Mouse (Mus musculus): ENCODE data around the gene Fcgr4. TPM values are rescaled to one million over a fixed set of nuclear protein-coding genes. Genes with fewer than 3 reads are reported as not detected.

The Fcgr4 gene
- polyA plus RNA-seq, 1 experiment from 2014 or later = 0.62 TPM

GRCm38 (mm10) chr1:170997756-170998655 is 20.7 kb upstream of the Fcgr4 start:
- Histone ChIP-seq H3K4me2 (replicated peaks; ENCODE audit: low read depth, low read length) (no peak overlapping the region), H3K4me3 (ENCODE audit: low read depth, low read length) (no peak overlapping the region)

DNA sequence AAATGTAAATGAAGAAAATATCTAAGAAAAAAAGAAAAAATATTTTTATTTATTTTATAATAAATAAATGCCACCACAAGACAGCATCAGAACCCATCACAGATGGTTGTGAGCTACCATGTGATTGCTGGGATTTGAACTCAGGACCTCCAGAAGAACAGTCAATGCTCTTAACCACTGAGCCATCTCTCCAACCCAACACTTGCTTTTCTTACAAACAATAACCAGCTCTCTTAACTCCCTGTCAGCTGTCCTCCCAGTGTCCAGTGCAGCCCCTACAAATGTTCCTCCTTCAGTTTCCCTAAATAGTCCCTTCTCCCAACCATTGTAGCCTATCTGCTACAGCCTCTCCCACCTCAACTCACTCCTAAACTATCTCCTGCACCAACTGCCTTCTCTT is 18.9 kb upstream of the Fcgr4 start:
- H3K4me3 ChIP-seq (ENCODE audit: low read depth, low read length) = no peak overlapping the region
- ATAC-seq (ENCODE audit: low FRiP score) = no peak
- no peaks in the 10 kb centered on the region for H3K4me1 ChIP-seq (replicated peaks; ENCODE audit: control insufficient read depth, insufficient read depth, low read length)
- no peak overlapping the region for H3K4me2 ChIP-seq (replicated peaks; ENCODE audit: low read depth, low read length)
- DNase-seq (ENCODE audit: low spot score) = no peak
- no peaks in the 10 kb centered on the region for H3K9me3 ChIP-seq (ENCODE audit: control insufficient read depth, low read length)
- no peak overlapping the region for H3K9ac ChIP-seq (ENCODE audit: low read depth, low read length)
- H3K36me3 ChIP-seq (ENCODE audit: control insufficient read depth, insufficient read depth, low read length) = no peaks in the 10 kb centered on the region
- no peaks in the 10 kb centered on the region for H3K27me3 ChIP-seq (ENCODE audit: control insufficient read depth, insufficient read depth, low read length)
- no peak overlapping the region for H3K27ac ChIP-seq (ENCODE audit: low read depth, low read length)

More at GRCm38 (mm10) chr1:170997756-170998655, 20.7 kb upstream of the Fcgr4 start:
- Histone ChIP-seq H3K27ac (ENCODE audit: low read depth, low read length) (no peak overlapping the region), H3K9ac (ENCODE audit: low read depth, low read length) (no peak overlapping the region), H3K27me3 (ENCODE audit: control insufficient read depth, insufficient read depth, low read length) (no peaks in the 10 kb centered on the region), H3K4me1 (replicated peaks; ENCODE audit: control insufficient read depth, insufficient read depth, low read length) (no peaks in the 10 kb centered on the region), H3K9me3 (ENCODE audit: control insufficient read depth, low read length) (no peaks in the 10 kb centered on the region), H3K36me3 (ENCODE audit: control insufficient read depth, insufficient read depth, low read length) (no peaks in the 10 kb centered on the region)
- WGBS = 57% methylated on average over 21 of the region's 21 CpGs
- ATAC-seq (ENCODE audit: low FRiP score) (no peak), DNase-seq (ENCODE audit: low spot score) (no peak)

GRCm38 (mm10) chr1:171005081-171005480 is 13.6 kb upstream of the Fcgr4 start:
- H3K4me3 ChIP-seq (ENCODE audit: low read depth, low read length) = no peak overlapping the region
- ATAC-seq (ENCODE audit: low FRiP score) (no peak), DNase-seq (ENCODE audit: low spot score) (no peak)
- no peak overlapping the region for H3K27ac ChIP-seq (ENCODE audit: low read depth, low read length)
- H3K4me2 ChIP-seq (replicated peaks; ENCODE audit: low read depth, low read length) = no peak overlapping the region
- no peaks in the 10 kb centered on the region for H3K4me1 ChIP-seq (replicated peaks; ENCODE audit: control insufficient read depth, insufficient read depth, low read length)
- H3K36me3 ChIP-seq (ENCODE audit: control insufficient read depth, insufficient read depth, low read length) = no peaks in the 10 kb centered on the region
- WGBS = 68% methylated on average over 6 of the region's 6 CpGs
- H3K9me3 ChIP-seq (ENCODE audit: control insufficient read depth, low read length) = no peaks in the 10 kb centered on the region
- H3K9ac ChIP-seq (ENCODE audit: low read depth, low read length) = no peak overlapping the region
- no peaks in the 10 kb centered on the region for H3K27me3 ChIP-seq (ENCODE audit: control insufficient read depth, insufficient read depth, low read length)

- ATAC-seq (ENCODE audit: low FRiP score) (no peak), DNase-seq (ENCODE audit: low spot score) (no peak)
Observed at GRCm38 (mm10) chr1:171005586-171005985, 13.1 kb upstream of the Fcgr4 start.

GRCm38 (mm10) chr1:171006335-171006734 is 12.4 kb upstream of the Fcgr4 start:
- DNase-seq (ENCODE audit: low spot score) = no peak

More at GRCm38 (mm10) chr1:171005586-171005985, 13.1 kb upstream of the Fcgr4 start:
- H3K4me2 ChIP-seq (replicated peaks; ENCODE audit: low read depth, low read length) = no peak overlapping the region
- H3K27me3 ChIP-seq (ENCODE audit: control insufficient read depth, insufficient read depth, low read length) = no peaks in the 10 kb centered on the region
- no peak overlapping the region for H3K9ac ChIP-seq (ENCODE audit: low read depth, low read length)
- no peaks in the 10 kb centered on the region for H3K9me3 ChIP-seq (ENCODE audit: control insufficient read depth, low read length)
- no peak overlapping the region for H3K27ac ChIP-seq (ENCODE audit: low read depth, low read length)
- no peak overlapping the region for H3K4me3 ChIP-seq (ENCODE audit: low read depth, low read length)
- H3K36me3 ChIP-seq (ENCODE audit: control insufficient read depth, insufficient read depth, low read length) = no peaks in the 10 kb centered on the region
- H3K4me1 ChIP-seq (replicated peaks; ENCODE audit: control insufficient read depth, insufficient read depth, low read length) = no peaks in the 10 kb centered on the region

DNA sequence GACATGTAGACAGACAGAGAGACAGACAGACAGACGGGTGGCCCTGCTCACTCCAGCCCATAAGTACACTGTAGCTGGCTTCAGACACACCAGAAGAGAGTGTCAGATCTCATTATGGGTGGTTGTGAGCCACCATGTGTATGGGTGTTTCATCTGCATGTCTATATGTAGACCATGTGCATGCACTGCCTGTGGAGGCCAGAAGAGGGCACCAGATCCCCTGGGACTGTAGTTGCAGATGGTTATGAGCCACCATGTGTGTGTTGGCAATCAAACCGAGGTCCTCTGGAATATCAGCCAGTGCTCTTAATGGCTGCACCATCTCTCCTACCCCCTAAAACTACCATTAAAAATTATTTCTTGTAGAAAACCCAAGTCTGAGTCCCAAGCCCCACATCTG is 11.8 kb upstream of the Fcgr4 start:
- Histone ChIP-seq H3K27ac (ENCODE audit: low read depth, low read length) (no peak overlapping the region), H3K4me2 (replicated peaks; ENCODE audit: low read depth, low read length) (no peak overlapping the region), H3K27me3 (ENCODE audit: control insufficient read depth, insufficient read depth, low read length) (no peaks in the 10 kb centered on the region), H3K4me3 (ENCODE audit: low read depth, low read length) (no peak overlapping the region), H3K36me3 (ENCODE audit: control insufficient read depth, insufficient read depth, low read length) (no peaks in the 10 kb centered on the region), H3K9ac (ENCODE audit: low read depth, low read length) (no peak overlapping the region), H3K9me3 (ENCODE audit: control insufficient read depth, low read length) (no peaks in the 10 kb centered on the region), H3K4me1 (replicated peaks; ENCODE audit: control insufficient read depth, insufficient read depth, low read length) (no peaks in the 10 kb centered on the region)
- DNase-seq (ENCODE audit: low spot score) (no peak), ATAC-seq (ENCODE audit: low FRiP score) (no peak)
- WGBS = 96% methylated on average over 2 of the region's 2 CpGs

More at GRCm38 (mm10) chr1:171006335-171006734, 12.4 kb upstream of the Fcgr4 start:
- Histone ChIP-seq H3K9me3 (ENCODE audit: control insufficient read depth, low read length) (no peaks in the 10 kb centered on the region), H3K36me3 (ENCODE audit: control insufficient read depth, insufficient read depth, low read length) (no peaks in the 10 kb centered on the region), H3K27ac (ENCODE audit: low read depth, low read length) (no peak overlapping the region), H3K27me3 (ENCODE audit: control insufficient read depth, insufficient read depth, low read length) (no peaks in the 10 kb centered on the region), H3K4me1 (replicated peaks; ENCODE audit: control insufficient read depth, insufficient read depth, low read length) (no peaks in the 10 kb centered on the region), H3K4me3 (ENCODE audit: low read depth, low read length) (no peak overlapping the region), H3K4me2 (replicated peaks; ENCODE audit: low read depth, low read length) (no peak overlapping the region), H3K9ac (ENCODE audit: low read depth, low read length) (no peak overlapping the region)
- 91% methylated on average over 4 of the region's 4 CpGs for WGBS
- ATAC-seq (ENCODE audit: low FRiP score) = no peak

- no peak overlapping the region for H3K4me3 ChIP-seq (ENCODE audit: low read depth, low read length)
Observed at GRCm38 (mm10) chr1:171011733-171012132, 7.0 kb upstream of the Fcgr4 start.

DNA sequence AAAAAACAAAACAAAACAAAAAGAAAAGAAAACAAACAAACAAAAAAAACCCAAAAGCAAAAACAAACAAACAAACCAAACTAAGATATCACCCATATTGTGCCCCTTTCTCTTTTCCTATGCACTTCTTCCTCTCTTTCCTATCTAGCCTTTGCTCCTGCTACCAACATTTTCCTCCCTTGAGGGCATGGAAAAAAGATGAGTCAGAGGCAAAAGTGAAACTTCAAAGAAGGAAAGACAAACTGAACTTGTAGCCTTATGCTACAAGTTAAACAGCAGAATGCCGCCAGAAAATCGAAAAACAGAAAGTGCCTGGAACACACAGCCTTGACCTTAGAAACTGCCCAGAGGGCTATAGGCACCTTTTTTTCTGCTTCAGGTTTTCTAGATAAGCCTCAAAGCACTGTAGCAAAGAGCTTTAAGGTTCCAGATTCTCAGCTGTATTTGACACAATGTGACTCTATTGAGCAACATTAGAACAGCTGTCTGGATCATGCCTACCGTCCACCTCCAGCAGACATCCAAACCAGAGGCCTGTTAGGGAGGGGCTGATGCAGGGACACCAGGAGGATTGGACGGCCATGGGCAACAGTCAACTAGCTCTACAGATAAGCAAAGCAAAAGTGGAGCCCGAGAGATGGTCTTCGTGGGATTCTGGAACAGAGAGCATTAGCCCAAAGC is 1.9 kb upstream of the Fcgr4 start:
- H3K9me3 ChIP-seq (ENCODE audit: control insufficient read depth, low read length) = no peaks in the 10 kb centered on the region
- DNase-seq (ENCODE audit: low spot score) (no peak), ATAC-seq (ENCODE audit: low FRiP score) (no peak)
- H3K4me1 ChIP-seq (replicated peaks; ENCODE audit: control insufficient read depth, insufficient read depth, low read length) = no peaks in the 10 kb centered on the region
- no peaks in the 10 kb centered on the region for H3K27me3 ChIP-seq (ENCODE audit: control insufficient read depth, insufficient read depth, low read length)
- no peaks in the 10 kb centered on the region for H3K36me3 ChIP-seq (ENCODE audit: control insufficient read depth, insufficient read depth, low read length)
- no peak overlapping the region for H3K9ac ChIP-seq (ENCODE audit: low read depth, low read length)
- WGBS = 84% methylated on average over 6 of the region's 6 CpGs
- no peak overlapping the region for H3K27ac ChIP-seq (ENCODE audit: low read depth, low read length)
- H3K4me2 ChIP-seq (replicated peaks; ENCODE audit: low read depth, low read length) = no peak overlapping the region
- H3K4me3 ChIP-seq (ENCODE audit: low read depth, low read length) = no peak overlapping the region

More at GRCm38 (mm10) chr1:171011733-171012132, 7.0 kb upstream of the Fcgr4 start:
- no peak overlapping the region for H3K27ac ChIP-seq (ENCODE audit: low read depth, low read length)
- no peak for ATAC-seq (ENCODE audit: low FRiP score)
- no peak overlapping the region for H3K9ac ChIP-seq (ENCODE audit: low read depth, low read length)
- 78% methylated on average over 4 of the region's 4 CpGs for WGBS
- H3K4me1 ChIP-seq (replicated peaks; ENCODE audit: control insufficient read depth, insufficient read depth, low read length) = no peaks in the 10 kb centered on the region
- no peaks in the 10 kb centered on the region for H3K36me3 ChIP-seq (ENCODE audit: control insufficient read depth, insufficient read depth, low read length)
- DNase-seq (ENCODE audit: low spot score) = no peak
- H3K9me3 ChIP-seq (ENCODE audit: control insufficient read depth, low read length) = no peaks in the 10 kb centered on the region
- no peak overlapping the region for H3K4me2 ChIP-seq (replicated peaks; ENCODE audit: low read depth, low read length)
- H3K27me3 ChIP-seq (ENCODE audit: control insufficient read depth, insufficient read depth, low read length) = no peaks in the 10 kb centered on the region

Data from hindbrain, embryonic 11.5 days (tissue).